Mouse (Mus musculus): Measurements from ENCODE around the gene Tbc1d10c.

Tbc1d10c gene

GRCm38 (mm10) chr19:4151488-4151860, 39.6 kb downstream of the Tbc1d10c start:
- POLR2A ChIA-PET: interaction anchor here in 3 of 4 experiments (0.6 to 2.8 kb wide), 21 partner anchors 8 to 55 kb away, joined by 3 to 15 read pairs (median 4); partner anchors contain the start of genes Rps6kb2 (in 3 of the 3), Aip (in 1 of the 3) and Cdk2ap2 (in 1 of the 3)
- CTCF ChIA-PET: no interaction called here

DNA sequence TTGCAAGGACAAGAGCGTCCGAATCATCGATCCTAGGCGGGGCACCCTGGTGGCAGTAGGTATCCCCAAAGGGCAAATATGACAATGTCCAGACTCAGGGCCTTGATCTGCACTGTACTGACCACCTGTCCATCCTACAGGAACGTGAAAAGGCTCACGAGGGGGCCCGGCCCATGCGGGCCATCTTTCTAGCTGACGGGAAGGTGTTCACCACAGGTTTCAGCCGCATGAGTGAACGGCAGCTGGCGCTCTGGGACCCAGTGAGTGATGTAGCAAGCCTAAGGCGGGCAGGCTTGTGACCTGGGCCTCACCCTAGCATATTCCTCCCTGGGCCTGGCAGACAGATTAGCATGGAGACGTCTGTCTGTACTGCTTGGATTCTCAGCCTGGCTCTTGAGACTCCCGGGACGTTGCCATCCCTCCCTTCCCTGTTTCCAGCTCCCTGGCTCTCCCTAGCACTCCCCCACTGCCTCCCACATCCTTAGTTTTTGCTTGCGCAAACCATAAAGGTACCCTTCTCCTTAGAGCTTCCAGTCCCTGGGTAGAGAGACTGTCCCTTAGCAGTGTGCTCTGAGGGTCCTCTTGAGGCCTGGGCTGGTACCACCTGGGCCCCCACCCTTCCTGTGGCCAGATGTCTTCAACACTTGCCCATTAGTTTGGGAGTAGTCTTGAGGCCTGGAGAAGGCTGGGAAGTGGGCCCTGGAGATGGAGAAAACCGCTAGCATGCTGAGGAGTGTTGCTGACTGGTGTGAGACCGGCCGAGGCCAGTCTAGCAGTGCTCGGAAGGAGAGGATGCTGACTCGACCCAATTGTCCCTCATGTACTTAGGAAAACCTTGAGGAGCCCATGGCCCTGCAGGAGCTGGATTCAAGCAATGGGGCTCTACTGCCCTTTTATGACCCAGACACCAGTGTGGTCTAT, 40.3 kb downstream of the Tbc1d10c start:
- ChIA-PET CTCF (no interaction called here), POLR2A (interaction anchor here in 3 of 4 experiments (0.5 to 2.8 kb wide), 25 partner anchors 9 to 96 kb away, joined by 3 to 15 read pairs (median 3); partner anchors contain the start of genes Ppp1ca (in 2 of the 3), Rad9a (in 2 of the 3), Rps6kb2 (in 2 of the 3) and Aip (in 1 of the 3))

DNA sequence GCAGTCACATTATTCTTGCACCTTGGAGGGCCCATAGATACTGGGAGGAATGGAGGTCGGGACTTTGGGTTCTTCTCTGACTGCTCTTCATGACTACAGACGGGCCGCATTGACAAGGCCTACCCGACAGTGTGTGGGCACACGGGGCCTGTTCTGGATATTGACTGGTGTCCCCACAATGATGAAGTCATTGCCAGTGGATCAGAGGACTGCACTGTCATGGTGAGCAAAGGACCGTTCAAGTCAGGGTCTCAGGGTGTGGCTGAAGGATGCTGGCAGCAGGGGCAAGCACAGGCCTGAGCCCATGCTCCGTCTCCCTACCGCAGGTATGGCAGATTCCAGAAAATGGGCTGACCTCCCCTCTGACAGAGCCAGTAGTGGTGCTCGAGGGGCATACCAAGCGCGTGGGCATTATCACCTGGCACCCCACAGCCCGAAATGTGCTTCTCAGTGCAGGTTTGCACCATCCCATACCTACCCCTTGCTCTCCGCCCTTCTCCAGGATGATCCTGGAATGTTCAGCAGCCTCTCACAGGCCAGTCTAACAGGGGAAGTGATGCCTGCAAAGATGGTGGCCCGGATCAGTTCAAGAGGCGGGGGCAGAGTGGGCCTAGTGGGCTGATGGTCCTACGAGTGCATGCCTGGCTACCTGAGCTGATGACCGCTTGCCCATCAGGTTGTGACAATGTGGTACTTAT, 41.2 kb downstream of the Tbc1d10c start:
- POLR2A ChIA-PET: interaction anchor here in 3 of 4 experiments (0.5 to 2.8 kb wide), 17 partner anchors 8 to 95 kb away, joined by 3 to 15 read pairs (median 4); partner anchors contain the start of genes Cdk2ap2 (in 2 of the 3), Ppp1ca (in 2 of the 3), Rad9a (in 2 of the 3) and Rps6kb2 (in 2 of the 3)

DNA sequence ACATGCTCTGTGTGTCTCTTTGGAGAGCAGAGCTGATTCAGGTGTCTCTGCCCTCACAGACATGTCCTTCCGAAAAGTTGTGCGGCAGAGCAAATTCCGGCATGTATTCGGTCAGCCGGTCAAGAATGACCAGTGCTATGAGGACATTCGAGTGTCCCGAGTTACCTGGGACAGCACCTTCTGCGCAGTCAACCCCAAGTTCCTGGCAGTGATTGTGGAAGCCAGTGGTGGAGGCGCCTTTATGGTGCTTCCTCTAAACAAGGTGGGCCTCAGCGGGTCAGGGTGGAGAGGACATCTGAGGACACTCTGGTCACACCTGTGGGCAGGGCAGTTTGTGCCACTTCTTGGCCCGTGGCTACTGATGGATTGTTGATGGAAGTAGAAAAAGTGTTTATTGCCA, 41.8 kb downstream of the Tbc1d10c start:
- POLR2A ChIA-PET: interaction anchor here in 3 of 4 experiments (0.6 to 1.2 kb wide), 11 partner anchors 13 to 203 kb away, joined by 3 to 8 read pairs (median 4); partner anchors contain the start of genes Rps6kb2 (in 2 of the 3) and Cdk2ap2 (in 1 of the 3)
- CTCF ChIA-PET: no interaction called here

More for the DNA sequence above, 41.2 kb downstream of the Tbc1d10c start:
- CTCF ChIA-PET: no interaction called here

GRCm38 (mm10) chr19:4148819-4149218, 42.3 kb downstream of the Tbc1d10c start:
- POLR2A ChIA-PET: interaction anchor here in 3 of 4 experiments (0.6 to 1.2 kb wide), 13 partner anchors 13 to 203 kb away, joined by 3 to 8 read pairs (median 3); partner anchors contain the start of genes Rps6kb2 (in 2 of the 3) and Cdk2ap2 (in 1 of the 3)

DNA sequence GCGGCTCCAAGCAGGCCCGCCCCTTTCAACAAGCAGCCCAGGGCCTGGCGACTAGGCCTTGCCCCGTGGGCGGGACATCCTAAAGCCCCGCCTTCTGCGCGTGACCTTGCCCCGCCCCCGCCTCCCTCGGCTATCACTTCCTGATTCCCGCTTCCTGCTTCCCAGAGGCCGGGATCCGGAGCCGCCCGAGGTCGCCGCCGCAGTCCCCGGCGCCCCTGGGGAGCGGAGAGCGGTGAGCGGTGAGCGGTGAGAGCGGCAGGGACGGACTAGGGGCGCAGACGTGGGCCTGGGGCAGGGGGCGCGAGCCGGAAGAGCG, 42.6 kb downstream of the Tbc1d10c start, which contains the start of gene Coro1b:
Gene Coro1b, plus strand, starts transcription at position 129 of the 316 bp plus-strand sequence.
- ChIA-PET POLR2A (interaction anchor here in 3 of 4 experiments (0.6 to 1.2 kb wide), 12 partner anchors 14 to 202 kb away, joined by 3 to 8 read pairs (median 4); partner anchors contain the start of genes Rps6kb2 (in 2 of the 3) and Cdk2ap2 (in 1 of the 3)), CTCF (no interaction called here)

More at GRCm38 (mm10) chr19:4148819-4149218, 42.3 kb downstream of the Tbc1d10c start:
- CTCF ChIA-PET: no interaction called here

DNA sequence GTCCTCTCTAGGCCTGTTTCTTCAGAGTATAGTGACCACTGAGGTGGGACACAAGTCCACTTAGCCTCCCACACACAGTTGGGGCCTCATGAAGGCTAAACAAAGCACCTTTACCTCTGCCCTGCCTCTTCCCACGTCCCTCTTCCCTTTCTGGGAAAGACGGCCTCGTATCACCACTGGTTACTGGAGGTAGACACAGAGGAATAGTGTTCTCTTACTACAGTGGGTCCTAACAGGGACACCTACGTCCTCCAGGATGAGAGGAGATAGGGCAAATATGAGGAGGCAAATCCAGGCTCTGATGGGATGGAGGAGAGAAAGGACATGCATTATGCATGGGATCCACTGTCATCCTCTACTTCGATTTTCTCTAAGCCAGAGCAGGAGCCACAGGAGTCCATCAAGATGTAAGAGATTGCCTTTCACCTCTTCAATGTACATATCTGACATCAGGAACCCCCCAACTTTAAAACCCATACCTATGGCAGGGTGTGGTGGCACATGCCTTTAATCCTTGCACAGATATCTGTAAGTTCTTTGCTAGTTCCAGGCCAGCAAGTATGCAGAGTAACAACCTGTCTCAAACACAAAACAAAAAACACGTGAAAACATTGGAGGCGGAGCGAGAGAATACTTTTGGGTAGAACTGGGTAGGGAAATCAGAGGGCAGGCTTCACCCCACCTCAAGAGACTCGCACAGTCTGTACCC, 43.1 kb downstream of the Tbc1d10c start:
- POLR2A ChIA-PET: interaction anchor here in 3 of 4 experiments (0.6 to 1.9 kb wide), 15 partner anchors 8 to 53 kb away, joined by 3 to 7 read pairs (median 4); partner anchors contain the start of genes Cdk2ap2 (in 2 of the 3) and Ppp1ca (in 2 of the 3)
- CTCF ChIA-PET: interaction anchor here in 1 of 4 experiments (1.1 kb wide), 1 partner anchor 59 kb away, joined by 3 read pairs; no protein-coding TSS in a partner anchor

DNA sequence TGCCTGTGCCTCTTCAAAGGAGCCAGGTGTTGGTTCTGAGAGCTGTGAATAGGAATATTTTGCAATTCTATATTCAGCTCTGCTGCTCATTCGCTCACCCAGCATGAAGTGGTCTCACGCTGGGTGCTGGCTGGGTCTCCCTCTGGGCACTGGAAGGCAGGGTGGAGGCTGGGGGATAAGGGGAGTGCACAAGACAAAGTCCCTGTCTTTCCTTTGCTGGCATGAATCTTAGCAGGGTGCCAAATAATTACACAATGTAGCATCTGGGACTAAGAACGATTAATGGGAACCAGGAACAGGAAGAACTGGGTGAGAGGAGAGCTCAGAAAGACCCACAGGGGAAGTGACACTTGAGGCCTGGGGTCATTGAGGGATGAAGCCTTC, 44.1 kb downstream of the Tbc1d10c start:
- CTCF ChIA-PET: interaction anchor here in 3 of 4 experiments (0.6 to 1.1 kb wide), 3 partner anchors 22 to 428 kb away, joined by 3 read pairs; no protein-coding TSS in a partner anchor
- POLR2A ChIA-PET: interaction anchor here (0.6 to 1.9 kb wide), 15 partner anchors 9 to 100 kb away, joined by 3 to 7 read pairs (median 4); partner anchors contain the start of genes Cdk2ap2 (in 2 of the 4) and Ppp1ca (in 2 of the 4)

DNA sequence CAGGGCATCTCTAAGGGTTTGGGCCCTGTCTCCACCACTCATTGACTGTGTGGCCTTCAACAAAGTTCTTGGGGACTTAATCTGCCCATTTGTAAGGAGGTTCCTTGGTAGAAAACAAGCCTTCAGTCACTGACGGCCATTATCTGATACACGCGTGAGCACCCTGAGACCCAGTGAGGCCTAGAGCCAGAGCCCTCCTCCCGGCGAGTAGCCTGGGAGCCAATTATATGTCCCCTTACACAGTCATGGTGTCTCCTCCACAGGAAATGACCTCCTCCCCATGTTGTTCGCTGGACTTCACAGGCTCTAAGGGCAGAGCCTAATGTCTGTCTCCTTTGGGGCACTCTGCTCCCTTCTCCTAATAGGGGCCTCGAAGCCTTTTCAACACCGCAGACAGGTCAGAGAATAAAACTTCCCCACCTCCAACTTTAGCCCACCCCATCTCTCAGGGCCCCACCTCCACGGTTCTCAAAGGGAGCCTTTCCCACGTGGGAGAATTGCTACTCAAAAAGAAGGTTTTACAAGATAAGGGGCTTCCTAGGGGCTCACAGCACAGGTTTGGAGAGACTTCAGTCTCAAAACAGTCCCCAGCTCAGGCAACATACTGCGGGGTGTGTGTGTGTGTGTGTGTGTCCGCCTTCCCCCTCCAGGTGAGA, 44.6 kb downstream of the Tbc1d10c start:
- ChIA-PET POLR2A (interaction anchor here in 3 of 4 experiments (0.6 to 1.9 kb wide), 12 partner anchors 8 to 49 kb away, joined by 3 to 7 read pairs (median 5); partner anchors contain the start of genes Cdk2ap2 (in 2 of the 3) and Ppp1ca (in 2 of the 3)), CTCF (interaction anchor here in 3 of 4 experiments (0.6 to 1.1 kb wide), 3 partner anchors 21 to 428 kb away, joined by 3 read pairs; no protein-coding TSS in a partner anchor)

GRCm38 (mm10) chr19:4145936-4146335, 45.1 kb downstream of the Tbc1d10c start:
- POLR2A ChIA-PET: interaction anchor here in 3 of 4 experiments (0.5 to 1.9 kb wide), 5 partner anchors 11 to 49 kb away, joined by 3 to 5 read pairs (median 5); partner anchors contain the start of genes Aip (in 1 of the 3) and Cdk2ap2 (in 1 of the 3)

GRCm38 (mm10) chr19:4144550-4145498, 46.3 kb downstream of the Tbc1d10c start:
- ChIA-PET POLR2A (interaction anchor here in 2 of 4 experiments (0.6 to 1.7 kb wide), 11 partner anchors 9 to 89 kb away, joined by 3 to 5 read pairs (median 3); partner anchors contain the start of genes Aip (in 1 of the 2), Carns1 (in 1 of the 2), Cdk2ap2 (in 1 of the 2) and Ptprcap (in 1 of the 2)), CTCF (interaction anchor here in 2 of 4 experiments (0.6 to 0.8 kb wide), 2 partner anchors 84 to 176 kb away, joined by 3 read pairs; no protein-coding TSS in a partner anchor)

More at GRCm38 (mm10) chr19:4145936-4146335, 45.1 kb downstream of the Tbc1d10c start:
- CTCF ChIA-PET: no interaction called here

DNA sequence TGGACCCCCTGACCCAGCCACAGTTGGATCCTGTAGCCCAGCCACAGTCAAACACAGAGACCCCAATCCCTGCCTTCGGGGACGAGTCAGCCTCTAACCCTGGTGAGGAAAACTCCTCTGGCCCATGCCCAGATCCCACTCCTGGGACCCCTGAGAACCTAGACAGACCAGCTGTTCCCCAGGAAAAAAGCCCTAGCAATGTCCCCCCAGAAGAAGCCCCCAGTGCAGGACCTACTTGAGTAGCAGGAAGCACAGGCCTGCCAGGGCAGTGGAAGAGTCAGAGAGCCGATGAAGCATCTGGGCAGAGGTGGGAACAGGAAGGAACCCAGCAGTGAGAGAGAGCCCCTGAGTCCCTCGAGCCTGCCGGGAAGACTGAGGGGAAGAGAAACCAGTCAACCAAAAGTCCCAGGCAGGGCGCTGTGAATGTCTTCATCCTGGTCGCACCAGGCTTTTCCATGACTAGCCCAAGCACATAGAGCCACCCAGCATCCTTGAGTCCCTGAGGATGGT, 47.3 kb downstream of the Tbc1d10c start, which contains the start of gene Cabp4:
Gene Cabp4, minus strand, starts transcription at position 275 of the 510 bp plus-strand sequence.
- CTCF ChIA-PET: no interaction called here
- POLR2A ChIA-PET: interaction anchor here in 2 of 4 experiments (1.0 to 9.5 kb wide), 5 partner anchors 11 to 88 kb away, joined by 3 to 67 read pairs (median 3); partner anchors contain the start of genes Aip (in 1 of the 2), Carns1 (in 1 of the 2) and Cdk2ap2 (in 1 of the 2)

- POLR2A ChIA-PET: interaction anchor here (0.6 to 9.5 kb wide), 10 partner anchors 8 to 130 kb away, joined by 3 to 67 read pairs (median 4); partner anchors contain the start of genes Aip (in 1 of the 4) and Ndufv1 (in 1 of the 4)
- CTCF ChIA-PET: interaction anchor here in 1 of 4 experiments (0.6 to 0.8 kb wide), 2 partner anchors 17 to 18 kb away, joined by 3 to 4 read pairs; partner anchors contain the start of gene Aip
Measured at GRCm38 (mm10) chr19:4142416-4143173, 48.5 kb downstream of the Tbc1d10c start.

DNA sequence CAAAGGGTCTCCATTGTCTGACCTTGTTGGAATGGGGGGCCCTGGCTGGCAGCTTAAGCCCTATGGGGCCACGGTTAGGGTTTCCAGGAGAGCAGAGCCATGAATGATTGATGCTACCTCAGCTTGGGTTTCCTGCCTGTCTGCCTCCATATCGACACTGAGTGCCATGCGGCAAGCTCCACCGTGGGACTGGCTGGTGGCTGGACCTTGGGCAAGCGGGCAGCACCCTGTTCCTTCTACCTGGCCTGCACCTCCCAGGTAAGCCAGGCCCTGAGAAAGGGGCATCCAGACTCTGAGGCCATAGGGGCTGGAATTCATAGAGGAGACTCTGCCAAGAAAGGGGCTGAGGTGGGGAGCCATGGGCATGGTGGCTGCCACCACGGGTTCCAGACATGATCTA, 50.9 kb downstream of the Tbc1d10c start:
- POLR2A ChIA-PET: interaction anchor here (0.7 to 9.5 kb wide), 12 partner anchors 9 to 83 kb away, joined by 3 to 67 read pairs (median 4); partner anchors contain the start of genes Rps6kb2 (in 2 of the 4) and Aip (in 1 of the 4)
- CTCF ChIA-PET: interaction anchor here in 3 of 4 experiments (0.6 to 6.1 kb wide), 3 partner anchors 14 to 16 kb away, joined by 3 to 29 read pairs (median 13); partner anchors contain the start of gene Aip (in 1 of the 3)
